Mouse (Mus musculus): ENCODE data around the gene Armc9. TPM values are rescaled to one million over a fixed set of nuclear protein-coding genes. Genes with fewer than 3 reads are reported as not detected.

Armc9 gene
- polyA plus RNA-seq, 1 experiment from 2014 or later: 25.4 TPM

- Histone ChIP-seq H3K9me3 (replicated peaks) (no peaks in the 10 kb centered on the region), H3K4me3 (replicated peaks) (peak overlapping the region; percentile 62), H3K9ac (peak overlapping the region; percentile 41), H3K4me1 (peaks cover 16% of the 10 kb centered on the region), H3K4me2 (replicated peaks) (peak overlapping the region; percentile 95), H3K36me3 (no peaks in the 10 kb centered on the region), H3K27ac (replicated peaks) (no peak overlapping the region), H3K27me3 (peaks cover 23% of the 10 kb centered on the region)
- peak; percentile 77 for ATAC-seq (ENCODE audit: insufficient number of reproducible peaks, low FRiP score, low TSS enrichment, low read depth)
- under 1% methylated on average over 64 of the region's 65 CpGs for WGBS
Measured at GRCm38 (mm10) chr1:86303063-86303872, 148.7 kb downstream of the Armc9 start.

- Histone ChIP-seq H3K9me3 (replicated peaks) (no peaks in the 10 kb centered on the region), H3K27ac (replicated peaks) (no peak overlapping the region), H3K9ac (peak overlapping the region; percentile 41; the same call in 1 of the 2 replicates), H3K36me3 (no peaks in the 10 kb centered on the region), H3K27me3 (peaks cover 23% of the 10 kb centered on the region), H3K4me3 (replicated peaks) (peak overlapping the region; percentile 62), H3K4me1 (peaks cover 16% of the 10 kb centered on the region), H3K4me2 (replicated peaks) (peak overlapping the region; percentile 95)
- ATAC-seq (ENCODE audit: insufficient number of reproducible peaks, low FRiP score, low TSS enrichment, low read depth): no peak
- 3% methylated on average over 16 of the region's 16 CpGs for WGBS
Measured at GRCm38 (mm10) chr1:86303873-86304250, 149.3 kb downstream of the Armc9 start.

GRCm38 (mm10) chr1:86306686-86307085, 152.1 kb downstream of the Armc9 start:
- Histone ChIP-seq H3K4me2 (replicated peaks) (no peak overlapping the region), H3K27me3 (peaks cover 22% of the 10 kb centered on the region), H3K27ac (replicated peaks) (no peak overlapping the region), H3K9me3 (replicated peaks) (no peaks in the 10 kb centered on the region), H3K9ac (no peak overlapping the region), H3K36me3 (no peaks in the 10 kb centered on the region), H3K4me1 (peaks cover 16% of the 10 kb centered on the region), H3K4me3 (replicated peaks) (no peak overlapping the region)
- ATAC-seq (ENCODE audit: insufficient number of reproducible peaks, low FRiP score, low TSS enrichment, low read depth): no peak
- 89% methylated on average over 3 of the region's 3 CpGs for WGBS

- no peak overlapping the region for H3K9ac ChIP-seq
- H3K27ac ChIP-seq (replicated peaks): no peak overlapping the region
- 87% methylated on average over 7 of the region's 7 CpGs for WGBS
- peaks cover 19% of the 10 kb centered on the region for H3K27me3 ChIP-seq
- ATAC-seq (ENCODE audit: insufficient number of reproducible peaks, low FRiP score, low TSS enrichment, low read depth): no peak
- H3K36me3 ChIP-seq: no peaks in the 10 kb centered on the region
- no peaks in the 10 kb centered on the region for H3K9me3 ChIP-seq (replicated peaks)
- peaks cover 16% of the 10 kb centered on the region for H3K4me1 ChIP-seq
- no peak overlapping the region for H3K4me3 ChIP-seq (replicated peaks)
- H3K4me2 ChIP-seq (replicated peaks): no peak overlapping the region
Measured at GRCm38 (mm10) chr1:86307177-86307762, 152.7 kb downstream of the Armc9 start.

DNA sequence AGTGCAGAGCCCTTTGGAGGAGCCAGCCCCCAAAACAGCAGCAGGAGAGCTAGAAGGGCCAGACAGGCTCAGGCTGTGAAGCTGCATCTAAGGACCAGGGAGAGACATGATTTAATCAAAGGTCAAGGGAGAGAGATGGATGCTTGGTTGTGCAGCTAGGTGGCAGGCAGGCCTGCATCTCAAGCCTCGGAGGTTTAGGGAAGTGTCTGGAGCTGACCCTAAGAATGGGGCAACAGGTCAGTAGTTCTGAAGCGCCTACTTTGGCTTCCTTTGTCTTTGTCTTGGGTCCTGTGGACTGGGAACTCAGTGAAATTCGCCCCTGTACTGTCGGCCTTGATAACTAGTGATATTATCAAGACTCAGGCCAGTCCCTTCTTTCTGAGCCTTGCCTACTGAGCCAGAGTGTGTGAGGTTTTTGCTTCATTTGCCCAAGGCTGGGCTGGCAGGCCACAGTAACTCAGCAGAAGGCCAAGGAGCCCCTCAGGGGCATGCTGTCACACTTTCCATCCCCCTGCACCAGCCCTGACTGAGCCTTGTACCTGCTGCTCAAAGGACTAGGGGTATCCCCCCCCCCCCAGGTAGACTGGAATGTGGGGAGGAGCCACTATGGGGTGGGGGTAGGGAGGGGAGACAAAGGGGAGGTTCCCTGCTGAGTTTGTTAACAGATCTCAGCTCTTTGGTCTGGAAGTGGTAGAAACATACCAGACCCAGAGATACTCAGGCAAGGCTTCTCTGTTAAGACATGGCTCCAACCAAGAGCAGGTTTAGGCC, 153.5 kb downstream of the Armc9 start:
- no peak overlapping the region for H3K9ac ChIP-seq
- 36% methylated on average over 4 of the region's 4 CpGs for WGBS

DNA sequence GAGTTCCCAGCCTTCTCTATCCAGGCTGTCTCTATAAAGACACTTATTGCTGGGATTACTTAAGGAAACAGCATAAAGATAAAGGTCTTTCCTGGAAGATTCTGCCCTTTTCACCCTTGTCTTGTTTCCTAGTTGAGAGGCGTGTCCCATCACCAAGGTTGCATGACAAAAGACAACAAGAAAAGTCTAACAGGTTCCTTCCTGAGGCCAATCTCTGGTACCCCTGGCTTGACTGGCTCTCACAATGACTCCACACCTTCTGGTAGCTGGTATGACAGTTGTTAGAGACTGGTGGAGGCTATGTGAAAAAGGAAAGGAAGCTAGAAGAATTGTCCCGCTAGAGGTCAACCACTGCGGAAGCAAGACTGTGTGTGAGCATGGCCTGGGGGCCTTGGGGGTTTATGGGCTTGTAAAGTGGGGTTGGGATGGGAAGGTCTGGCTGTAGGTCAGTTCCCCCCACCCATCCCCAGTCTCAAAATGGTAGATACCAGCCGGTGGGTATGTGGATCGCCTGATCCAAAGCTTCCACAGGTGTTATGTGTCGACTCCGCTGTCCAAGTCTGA, 154.8 kb downstream of the Armc9 start:
- no peak overlapping the region for H3K9ac ChIP-seq
- H3K27ac ChIP-seq (replicated peaks): no peak overlapping the region
- ATAC-seq (ENCODE audit: insufficient number of reproducible peaks, low FRiP score, low TSS enrichment, low read depth): no peak
- no peak overlapping the region for H3K4me2 ChIP-seq (replicated peaks)
- 87% methylated on average over 7 of the region's 7 CpGs for WGBS
- H3K4me1 ChIP-seq: no peaks in the 10 kb centered on the region
- H3K4me3 ChIP-seq (replicated peaks): no peak overlapping the region
- H3K36me3 ChIP-seq: no peaks in the 10 kb centered on the region
- peaks cover 9% of the 10 kb centered on the region for H3K27me3 ChIP-seq
- no peaks in the 10 kb centered on the region for H3K9me3 ChIP-seq (replicated peaks)

More for the DNA sequence above, 153.5 kb downstream of the Armc9 start:
- H3K4me1 ChIP-seq: peaks cover 8% of the 10 kb centered on the region
- H3K4me3 ChIP-seq (replicated peaks): no peak overlapping the region
- H3K4me2 ChIP-seq (replicated peaks): no peak overlapping the region
- H3K9me3 ChIP-seq (replicated peaks): no peaks in the 10 kb centered on the region
- H3K36me3 ChIP-seq: no peaks in the 10 kb centered on the region
- H3K27me3 ChIP-seq: peaks cover 19% of the 10 kb centered on the region
- no peak for ATAC-seq (ENCODE audit: insufficient number of reproducible peaks, low FRiP score, low TSS enrichment, low read depth)
- no peak overlapping the region for H3K27ac ChIP-seq (replicated peaks)

DNA sequence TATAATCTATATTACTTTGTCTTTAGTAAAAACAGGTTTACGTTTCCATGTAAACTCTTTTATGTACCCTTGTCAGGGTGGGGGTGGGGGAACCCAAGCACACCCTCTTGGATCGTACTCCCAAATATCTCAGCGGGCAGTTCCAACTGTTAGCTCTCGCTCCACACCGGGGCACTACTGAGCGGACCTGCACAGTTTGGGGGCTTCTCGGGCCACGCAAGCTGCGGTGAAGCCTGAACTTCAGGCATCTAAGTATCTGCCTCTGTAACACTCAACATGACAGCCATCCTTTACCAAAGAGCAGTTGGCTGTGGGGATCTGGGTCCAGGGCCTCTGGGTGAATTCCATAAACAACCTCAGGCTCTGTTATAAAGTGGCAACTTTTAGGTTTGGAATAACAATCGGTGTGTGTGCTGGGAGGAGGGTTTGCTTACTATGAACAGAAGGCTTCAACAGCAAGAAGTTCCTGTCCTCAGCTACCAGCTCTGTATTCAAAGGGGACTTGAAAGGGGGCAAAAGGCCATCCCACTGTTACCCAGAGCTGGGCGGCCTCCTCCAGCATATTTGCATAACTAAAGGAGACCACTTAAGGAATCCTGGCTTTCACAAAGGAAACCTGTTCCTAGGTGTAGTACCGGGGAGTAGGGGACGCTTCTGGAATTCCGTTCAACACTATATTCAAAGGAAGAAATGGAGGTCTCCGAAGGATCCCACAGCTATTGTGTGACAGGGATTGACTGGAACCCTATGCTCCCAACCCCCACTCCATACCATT, 156.1 kb downstream of the Armc9 start:
- Histone ChIP-seq H3K4me1 (no peaks in the 10 kb centered on the region), H3K4me3 (replicated peaks) (no peak overlapping the region), H3K36me3 (no peaks in the 10 kb centered on the region), H3K9ac (no peak overlapping the region), H3K9me3 (replicated peaks) (no peaks in the 10 kb centered on the region), H3K27ac (replicated peaks) (no peak overlapping the region), H3K4me2 (replicated peaks) (no peak overlapping the region), H3K27me3 (no peaks in the 10 kb centered on the region)
- no peak for ATAC-seq (ENCODE audit: insufficient number of reproducible peaks, low FRiP score, low TSS enrichment, low read depth)
- 30% methylated on average over 15 of the region's 15 CpGs for WGBS

- H3K4me3 ChIP-seq (replicated peaks): no peak overlapping the region
- H3K4me1 ChIP-seq: no peaks in the 10 kb centered on the region
- no peak overlapping the region for H3K27ac ChIP-seq (replicated peaks)
- ATAC-seq (ENCODE audit: insufficient number of reproducible peaks, low FRiP score, low TSS enrichment, low read depth): no peak
- no peaks in the 10 kb centered on the region for H3K27me3 ChIP-seq
- WGBS: 31% methylated on average over 10 of the region's 10 CpGs
- H3K9me3 ChIP-seq (replicated peaks): no peaks in the 10 kb centered on the region
- H3K9ac ChIP-seq: no peak overlapping the region
- no peaks in the 10 kb centered on the region for H3K36me3 ChIP-seq
- no peak overlapping the region for H3K4me2 ChIP-seq (replicated peaks)
Measured at GRCm38 (mm10) chr1:86311467-86312005, 157.0 kb downstream of the Armc9 start.

DNA sequence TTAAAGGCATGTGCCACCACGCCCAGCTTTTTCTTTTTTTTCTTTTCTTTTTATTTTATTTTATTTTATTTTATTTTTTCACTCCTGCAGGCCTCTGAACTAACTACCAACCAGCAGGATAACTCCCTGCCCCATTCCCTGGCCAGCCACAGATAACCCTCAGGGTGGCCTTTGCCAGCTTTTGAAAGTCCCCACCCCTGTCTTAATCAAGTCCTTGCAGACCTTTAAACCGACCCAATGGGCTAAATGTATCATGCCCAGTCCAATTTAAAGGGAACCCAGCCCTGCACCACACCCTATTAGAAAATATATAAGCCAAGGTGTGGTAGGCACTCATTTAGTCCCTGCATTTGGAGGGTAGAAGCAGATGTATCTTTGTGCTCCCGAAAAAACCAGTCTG, 157.7 kb downstream of the Armc9 start:
- Histone ChIP-seq H3K9me3 (replicated peaks) (no peaks in the 10 kb centered on the region), H3K36me3 (no peaks in the 10 kb centered on the region), H3K9ac (no peak overlapping the region), H3K4me2 (replicated peaks) (no peak overlapping the region), H3K4me1 (no peaks in the 10 kb centered on the region), H3K27me3 (no peaks in the 10 kb centered on the region), H3K27ac (replicated peaks) (no peak overlapping the region), H3K4me3 (replicated peaks) (no peak overlapping the region)
- no peak for ATAC-seq (ENCODE audit: insufficient number of reproducible peaks, low FRiP score, low TSS enrichment, low read depth)
- WGBS: 67% methylated on average over 3 of the region's 3 CpGs

- 46% methylated on average over 16 of the region's 16 CpGs for WGBS
- no peaks in the 10 kb centered on the region for H3K9me3 ChIP-seq (replicated peaks)
- no peak overlapping the region for H3K4me2 ChIP-seq (replicated peaks)
- no peak overlapping the region for H3K27ac ChIP-seq (replicated peaks)
- no peaks in the 10 kb centered on the region for H3K4me1 ChIP-seq
- H3K9ac ChIP-seq: no peak overlapping the region
- no peaks in the 10 kb centered on the region for H3K27me3 ChIP-seq
- no peaks in the 10 kb centered on the region for H3K36me3 ChIP-seq
- H3K4me3 ChIP-seq (replicated peaks): no peak overlapping the region
- no peak for ATAC-seq (ENCODE audit: insufficient number of reproducible peaks, low FRiP score, low TSS enrichment, low read depth)
Measured at GRCm38 (mm10) chr1:86313096-86313771, 158.7 kb downstream of the Armc9 start.

Measured in embryonic facial prominence, embryonic 15.5 days (tissue).